Mouse (Mus musculus) liver (tissue): Measurements from ENCODE around the gene Hibch.
A peak's percentile ranks its signal among the peaks of the same experiment; 100 is the strongest.
"Not testable (repeated sequence)": the region's sequence is repeated elsewhere in the genome, so short reads cannot be mapped to it uniquely, and the experiment has no call there.

Source experiments
- DNase-seq: peaks from one replicate; pipeline ENCODE4 v3.0.0-alpha.2; 2020; ENCODE audit warnings: mixed read lengths

Gene Hibch

DNA sequence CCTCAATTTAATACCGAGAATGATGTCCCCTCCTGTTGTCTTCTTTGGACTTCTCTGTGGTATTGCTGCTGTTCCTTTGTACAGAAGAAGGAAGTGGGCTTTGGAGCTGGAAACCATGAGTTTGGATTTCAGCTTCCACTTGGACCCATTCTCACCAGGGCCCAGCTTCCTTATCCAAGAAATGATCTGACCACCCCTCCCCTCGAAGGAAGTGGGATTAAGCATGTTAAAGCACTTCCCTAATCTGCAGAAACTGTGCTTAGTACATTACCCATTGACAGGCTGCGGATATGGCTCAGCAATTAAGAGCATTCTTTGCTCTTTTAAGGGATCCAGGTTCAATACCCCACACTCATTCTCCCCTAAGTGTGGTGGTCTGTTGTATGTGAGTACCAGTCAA lies 65.1 kb downstream of the Hibch start:
- no peak for DNase-seq

DNA sequence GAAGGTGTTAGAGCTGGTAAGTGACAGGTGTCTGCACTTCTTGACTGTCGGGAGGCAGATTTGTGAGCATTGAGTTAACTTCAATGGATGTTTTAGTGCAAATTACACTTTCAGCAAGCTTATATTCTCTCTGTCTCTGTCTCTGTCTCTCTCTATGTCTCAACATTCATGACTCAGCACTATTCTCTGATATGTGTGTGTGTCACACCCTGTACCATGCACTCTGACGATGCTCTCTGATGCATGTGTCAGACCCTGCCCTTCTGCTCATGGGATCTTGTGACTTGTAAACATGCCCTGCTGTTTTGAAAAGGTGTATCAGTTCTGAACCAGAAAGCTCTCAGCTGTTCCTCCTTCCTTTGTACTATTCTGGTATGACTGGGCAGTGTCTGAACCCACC lies 71.9 kb downstream of the Hibch start:
- peak; percentile 6 for DNase-seq

DNA sequence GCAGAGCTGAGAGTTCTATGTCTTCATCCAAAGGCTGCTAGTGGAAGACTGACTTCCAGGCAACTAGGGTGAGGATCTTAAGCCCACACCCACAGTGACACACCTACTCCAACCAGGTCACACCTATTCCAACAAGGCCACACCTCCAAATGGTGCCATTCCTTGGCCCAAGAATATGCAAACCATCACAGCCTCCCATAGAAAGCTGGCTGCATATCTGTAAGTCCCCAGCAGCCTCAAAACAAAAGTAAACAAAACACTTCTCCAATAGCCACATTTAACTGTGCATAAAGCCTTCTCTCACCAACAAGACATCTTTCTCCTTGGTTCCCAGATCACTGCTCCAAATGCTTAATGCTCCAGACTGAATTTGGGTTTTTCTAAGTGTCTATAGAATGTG lies 74.2 kb downstream of the Hibch start:
- DNase-seq: not testable (repeated sequence)

DNA sequence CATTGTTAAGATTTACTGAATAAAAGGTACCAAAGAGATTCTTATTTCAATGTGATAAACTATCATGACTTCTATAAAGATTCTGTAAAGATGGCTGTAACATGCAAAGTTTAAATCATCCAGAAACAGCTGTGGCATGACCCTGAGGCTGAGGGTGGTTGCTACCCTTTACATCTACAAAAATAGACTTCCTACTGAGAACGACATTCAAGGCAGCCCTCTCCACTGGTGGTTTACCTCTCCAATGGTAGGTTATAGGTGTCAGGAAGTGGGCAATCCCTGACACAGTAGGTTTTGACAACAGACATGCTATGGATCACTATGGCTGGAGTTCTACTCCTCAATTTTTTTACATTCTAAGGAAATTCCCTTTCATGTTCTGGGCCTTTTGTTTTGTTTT lies 79.8 kb downstream of the Hibch start:
- not testable (repeated sequence) for DNase-seq

DNA sequence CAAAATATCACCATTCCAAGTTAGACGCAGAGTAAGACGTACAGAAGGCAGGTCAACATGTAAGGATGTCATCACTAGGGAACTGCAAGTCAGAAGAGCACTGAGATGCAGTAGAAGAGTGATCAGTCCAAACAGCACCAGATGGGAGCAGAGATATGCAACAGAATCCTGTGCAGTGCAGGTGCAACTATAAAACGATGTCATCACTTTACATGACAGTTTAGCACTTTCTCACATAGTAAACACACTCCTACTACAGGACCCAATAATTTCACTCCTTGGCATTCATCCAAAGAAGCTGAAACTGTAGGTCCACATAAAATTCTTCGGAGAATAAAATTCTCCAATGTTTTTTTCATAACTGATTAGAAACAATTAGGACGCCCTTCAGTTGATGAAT lies 89.8 kb downstream of the Hibch start:
- DNase-seq: no peak

DNA sequence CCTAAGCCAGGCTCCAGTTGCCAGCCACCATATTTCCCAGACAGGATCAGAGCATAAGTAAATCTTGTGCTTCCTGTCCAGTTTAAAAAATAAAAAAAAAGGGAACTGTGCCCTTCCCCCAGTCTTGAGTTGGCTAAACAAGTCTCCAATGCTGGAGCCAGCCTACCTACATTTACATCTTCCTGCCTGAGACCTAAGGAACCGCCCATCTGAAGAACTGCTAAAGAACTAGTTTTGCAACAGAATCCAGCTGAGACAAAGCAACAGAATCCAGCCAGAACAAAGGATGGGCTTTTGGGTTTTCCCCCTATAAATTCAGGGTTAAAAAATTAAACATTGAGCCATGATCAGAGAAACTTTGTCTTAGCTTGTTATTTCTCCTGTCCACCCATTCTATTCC lies 94.3 kb downstream of the Hibch start:
- no peak for DNase-seq

DNA sequence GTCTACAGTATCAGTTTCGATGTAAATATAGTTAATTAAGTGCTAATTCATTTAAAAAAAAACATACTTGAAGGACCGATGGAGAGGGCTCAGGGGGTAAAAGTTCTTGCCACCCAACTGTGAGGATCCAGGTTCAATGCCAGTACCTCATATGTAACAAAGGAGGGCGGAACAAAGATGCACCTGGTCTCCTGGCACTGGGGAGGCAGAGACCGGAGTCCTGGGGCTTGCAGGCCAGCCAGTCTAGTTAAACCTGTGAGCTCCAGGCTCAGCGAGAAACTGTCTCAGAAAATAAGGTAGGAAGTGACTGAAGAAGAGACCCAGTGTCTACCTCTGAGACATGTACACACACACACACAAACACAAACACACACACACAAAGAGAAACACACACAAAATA lies 103.2 kb downstream of the Hibch start:
- DNase-seq: no peak

DNA sequence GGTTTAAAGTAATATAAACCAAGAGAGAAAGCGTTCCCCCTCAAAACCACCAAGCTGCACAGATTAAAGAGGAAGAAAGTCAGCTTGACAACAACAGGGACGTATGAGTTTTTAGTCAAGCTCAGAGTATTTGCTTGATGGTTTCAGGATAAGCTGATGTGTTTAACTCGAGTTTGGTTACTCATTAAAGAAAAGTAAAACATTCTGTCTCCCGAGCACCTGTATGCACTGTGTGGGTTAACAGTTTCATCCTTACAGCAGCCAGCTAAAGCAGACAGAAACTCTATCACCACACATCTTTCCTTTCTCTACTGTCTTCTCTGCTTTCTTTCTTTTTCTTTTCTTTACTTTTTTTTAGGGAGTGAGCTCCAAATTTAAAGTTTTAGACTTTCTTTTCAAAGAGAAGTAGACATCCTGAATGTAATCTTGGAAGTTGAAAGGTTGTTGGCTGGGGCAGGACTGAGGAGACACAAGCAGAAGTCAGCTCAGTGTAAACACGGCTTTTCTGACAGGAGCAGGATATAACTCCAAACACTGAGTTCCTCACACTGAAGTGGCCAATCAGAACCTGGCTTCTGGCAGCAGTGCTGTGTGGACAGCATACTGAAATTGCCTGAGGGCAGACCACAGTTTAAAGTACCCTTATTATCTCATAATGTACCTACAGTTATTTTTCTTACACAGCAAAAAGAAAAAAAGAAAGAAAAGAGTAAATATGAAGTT lies 106.6 kb downstream of the Hibch start:
- no peak for DNase-seq

DNA sequence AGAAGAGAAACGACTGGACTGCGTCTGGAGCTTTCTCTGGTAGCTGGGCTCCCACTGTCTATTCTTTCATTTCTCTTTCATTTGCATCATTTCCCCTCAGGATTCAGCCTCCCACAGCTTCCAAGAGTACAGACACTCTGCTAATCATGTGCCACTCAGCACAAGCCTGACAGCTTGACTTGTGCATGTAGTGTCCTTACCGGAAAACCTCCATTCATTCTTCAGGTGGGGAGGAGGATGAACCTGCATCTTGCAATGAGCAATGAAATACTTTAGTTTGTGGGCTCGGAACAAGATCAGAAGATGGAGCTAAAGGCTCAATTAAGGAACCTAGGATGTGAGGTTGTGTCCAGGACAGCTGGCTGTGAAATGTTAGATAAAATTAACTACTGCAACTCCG lies 107.4 kb downstream of the Hibch start:
- DNase-seq: no peak

DNA sequence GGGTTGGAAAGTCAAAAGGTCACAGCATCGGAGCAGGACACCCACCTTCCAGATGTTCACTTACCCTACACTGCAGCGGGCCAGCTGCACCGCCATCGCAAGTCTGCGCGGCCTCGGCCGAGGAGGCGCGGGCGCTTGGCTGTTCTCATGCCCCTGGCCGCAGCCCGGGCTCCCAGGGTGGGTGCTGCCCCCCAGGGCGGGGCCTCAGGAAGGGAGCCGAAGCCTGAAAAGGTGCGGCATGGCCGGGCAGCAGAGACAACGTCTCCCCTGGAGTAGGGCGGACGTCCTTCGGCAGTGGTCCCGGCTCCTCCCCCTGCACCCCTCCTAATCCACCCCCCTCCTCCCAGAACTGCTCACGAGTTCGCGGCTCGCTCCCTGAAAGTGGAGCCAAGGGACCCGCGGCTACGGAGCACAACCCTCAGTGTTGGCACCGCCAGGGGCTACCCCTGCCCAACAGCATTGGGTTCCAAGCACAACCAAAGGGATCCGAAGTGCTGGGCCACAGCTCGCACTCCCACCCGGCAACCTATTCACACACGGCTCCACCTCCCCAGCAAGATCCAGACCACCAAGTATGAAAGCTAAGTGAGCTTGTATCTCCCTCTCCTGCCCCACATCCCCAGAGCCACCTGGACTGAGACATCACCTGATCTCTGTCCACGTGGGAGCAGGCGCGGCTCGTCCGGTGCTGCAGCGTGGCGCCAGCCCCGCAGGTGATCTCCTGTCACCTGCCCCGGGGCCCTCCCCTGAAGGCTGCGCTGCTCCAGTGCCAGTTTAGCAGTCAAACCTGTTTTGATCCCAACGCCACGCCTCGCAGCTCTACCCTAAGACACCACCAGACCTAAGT lies 108.0 kb downstream of the Hibch start:
- DNase-seq: peak; percentile 28

DNA sequence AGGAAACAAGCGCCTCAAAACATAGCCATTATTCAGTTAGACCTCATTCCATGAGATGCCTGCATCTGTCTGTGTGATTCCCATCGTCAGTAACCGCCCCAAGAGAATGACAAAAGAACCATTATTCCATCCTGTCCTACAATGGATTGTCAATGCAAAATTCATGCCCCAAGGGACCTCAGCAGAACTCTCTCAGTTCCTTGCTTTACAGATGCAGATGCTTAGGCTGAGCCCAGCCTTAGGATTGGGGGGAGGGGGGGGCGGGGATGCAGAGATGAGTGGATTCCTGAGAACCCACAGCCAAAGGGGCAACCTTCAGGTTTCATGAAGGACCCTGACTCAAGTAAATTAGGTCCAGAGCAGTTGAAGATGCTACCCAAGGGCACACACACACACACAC lies 108.8 kb downstream of the Hibch start:
- DNase-seq: no peak

DNA sequence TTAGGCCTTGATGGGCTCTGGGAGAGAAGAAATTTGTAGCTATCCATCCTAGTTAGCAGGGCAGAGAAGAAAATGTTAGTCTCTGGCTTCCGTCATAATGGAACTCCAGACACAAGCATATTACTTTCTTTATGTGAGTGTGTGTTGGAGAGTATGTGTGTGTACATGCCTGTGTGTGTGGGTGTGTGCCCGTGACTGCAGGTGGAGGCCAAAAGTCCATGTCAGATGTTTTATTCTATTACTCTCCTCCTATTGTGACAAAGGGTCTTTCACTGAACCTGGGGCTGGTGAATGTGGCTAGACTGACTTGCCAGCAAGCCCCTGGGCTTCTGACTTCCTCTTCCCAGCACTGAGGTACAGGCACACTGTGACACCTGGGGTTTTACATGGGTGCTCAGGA lies 109.7 kb downstream of the Hibch start:
- DNase-seq: no peak

DNA sequence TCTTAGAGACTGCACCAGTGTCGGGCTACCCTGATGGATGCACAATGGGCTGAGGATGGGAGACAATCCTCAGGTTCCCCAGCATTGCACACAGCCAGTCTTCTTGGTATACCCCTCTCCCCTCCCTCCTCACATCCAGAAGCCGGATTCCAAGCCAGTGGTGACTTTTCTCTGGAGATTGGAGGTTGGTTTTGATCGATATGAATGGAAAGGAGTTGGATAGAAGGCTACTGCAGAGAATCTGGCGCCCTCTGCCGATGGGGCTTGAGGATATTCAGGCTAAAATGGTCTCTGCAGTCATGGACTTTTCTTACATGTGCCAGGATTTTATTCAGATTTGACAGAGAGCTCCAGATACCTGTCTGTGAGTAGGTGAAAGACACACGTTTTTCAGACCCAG lies 110.4 kb downstream of the Hibch start:
- DNase-seq: peak; percentile 48

DNA sequence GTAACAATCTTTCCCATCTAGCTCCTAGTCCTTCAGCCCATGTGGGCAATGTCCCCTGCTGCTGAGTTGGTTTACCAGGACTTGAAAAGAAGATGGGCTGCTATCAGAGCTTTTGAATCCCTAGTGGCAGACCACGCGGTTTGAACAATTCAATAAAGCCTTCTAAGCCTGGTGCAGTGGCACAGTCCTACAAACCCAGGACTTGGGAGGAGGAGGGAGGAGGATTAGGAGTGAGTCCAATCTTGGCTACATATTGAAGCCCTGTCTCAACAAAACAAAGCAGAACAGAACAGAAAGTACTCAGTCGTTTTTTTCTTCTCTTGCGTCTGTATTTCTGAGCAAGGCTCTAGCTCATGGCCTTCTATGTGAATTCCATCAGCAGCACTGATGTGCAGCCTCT lies 112.0 kb downstream of the Hibch start:
- DNase-seq: no peak

DNA sequence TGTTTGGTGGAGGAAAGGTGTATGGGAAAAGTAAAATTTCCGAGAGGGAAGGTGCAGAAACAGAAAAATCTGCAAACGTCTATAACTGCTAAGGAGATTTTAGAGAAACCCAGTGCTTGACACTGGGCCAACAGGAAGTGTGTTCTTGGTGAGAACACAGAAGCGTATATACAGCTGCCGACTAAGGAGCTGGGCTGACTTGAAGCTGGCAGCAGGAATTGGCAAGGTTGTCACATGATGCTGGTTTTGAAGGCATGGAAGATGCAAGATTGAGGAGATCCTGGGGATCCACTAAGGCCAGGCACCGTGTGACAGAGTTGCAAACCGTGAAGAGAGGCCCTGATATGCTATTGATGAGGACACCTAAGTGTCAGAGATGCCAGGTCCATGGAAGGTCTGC lies 115.5 kb downstream of the Hibch start:
- DNase-seq: no peak

DNA sequence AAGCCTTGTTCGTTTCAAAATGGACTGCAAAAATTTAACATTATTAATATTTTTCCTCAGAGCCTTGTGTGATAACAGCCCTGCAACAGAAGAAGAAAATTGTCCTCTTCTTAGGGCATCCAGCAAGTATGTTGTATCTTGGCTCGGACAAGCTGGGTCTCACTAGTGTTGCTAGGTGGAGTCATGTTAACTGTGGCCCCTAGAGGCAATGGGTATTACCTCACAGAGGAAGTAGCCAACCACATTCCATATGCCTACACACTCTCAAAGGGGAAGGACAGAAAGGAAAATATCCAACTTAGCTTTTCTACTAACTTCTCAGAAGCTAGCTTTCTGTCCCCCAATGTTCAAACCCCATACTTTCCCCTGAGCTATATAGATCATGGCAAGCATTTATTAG lies 118.4 kb downstream of the Hibch start:
- no peak for DNase-seq

DNA sequence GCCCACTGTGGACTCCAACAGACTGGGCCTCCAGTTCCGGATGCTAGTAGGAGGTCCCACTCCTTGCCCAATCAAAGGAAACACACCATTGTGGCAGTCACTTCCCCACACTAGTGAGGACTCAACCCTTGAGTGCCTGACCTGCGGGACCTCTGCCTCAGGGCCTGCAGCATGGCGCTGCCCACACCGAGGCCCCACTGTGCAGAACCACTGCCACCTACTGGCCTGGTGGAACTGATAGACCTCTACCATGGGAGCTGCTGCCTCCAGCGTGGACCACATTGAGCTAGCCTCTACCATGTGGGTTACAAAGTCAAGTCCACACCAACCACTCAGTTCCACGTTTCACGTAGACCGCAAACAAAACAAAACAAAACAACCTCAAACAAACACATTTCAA lies 119.9 kb downstream of the Hibch start:
- DNase-seq: peak; percentile 17
